Mouse (Mus musculus) subcutaneous adipose tissue, adult 2 months (tissue): ENCODE measurements around the gene N4bp2l2. TPM values are rescaled to one million over a fixed set of nuclear protein-coding genes. Genes with fewer than 3 reads are reported as not detected.

ENCODE experiments used
- polyA plus RNA-seq: library from polyadenylated mRNA; depleted of rRNA; stranded (reverse); fragments of >200 nt; gene quantifications from 2 replicates; pipeline ENCODE4 v1.2.3, GENCODE M21; 2012; ENCODE audit warnings: low replicate concordance; rRNA removed

The N4bp2l2 gene
- 7.4 and 10.7 TPM in 2 replicates for polyA plus RNA-seq

GRCm38 (mm10) chr5:150666133-150666739, at the start of gene N4bp2l2:
Gene N4bp2l2, minus strand, starts transcription at chr5:150666183.

GRCm38 (mm10) chr5:150673153-150673835, 7.3 kb upstream of the N4bp2l2 start, which contains the start of gene Pds5b:
Gene Pds5b, plus strand, starts transcription at chr5:150673739.

GRCm38 (mm10) chr5:150597088-150597487, 68.9 kb downstream of the N4bp2l2 start, which contains the start of gene N4bp2l1:
Gene N4bp2l1, minus strand, starts transcription at chr5:150597188.

Other genes starting within 250 kb of the N4bp2l2 start
- not detected in 2 replicates for gene Zar1l, start 148.0 kb downstream of the N4bp2l2 start, polyA plus RNA-seq
- gene Brca2, start 143.6 kb downstream of the N4bp2l2 start, polyA plus RNA-seq: 2.5 and 4.8 TPM in 2 replicates
- 17.5 and 37.0 TPM in 2 replicates for gene N4bp2l1, start 69.0 kb downstream of the N4bp2l2 start, polyA plus RNA-seq
- 5.8 and 12.9 TPM in 2 replicates for gene Pds5b, start 7.6 kb upstream of the N4bp2l2 start, polyA plus RNA-seq